Mouse (Mus musculus) hindbrain, embryonic 10.5 days (tissue): Measurements from ENCODE around the gene Klre1. TPM values are rescaled to one million over a fixed set of nuclear protein-coding genes. Genes with fewer than 3 reads are reported as not detected.
"Not testable (repeated sequence)": the region's sequence is repeated elsewhere in the genome, so short reads cannot be mapped to it uniquely, and the experiment has no call there.

ENCODE experiments used
- DNase-seq: peaks from one replicate; pipeline ENCODE4 v3.0.0-alpha.2; 2017; ENCODE audit warnings: low spot score
- H3K27ac ChIP-seq: fragments of 300-500 bp; sonication (generic); 2 replicates; pipeline ENCODE4 v1.5.1; 2016; ENCODE audit warnings: mild to moderate bottlenecking, moderate library complexity
- H3K27me3 ChIP-seq: fragments of 300-500 bp; sonication (generic); 2 replicates; pipeline ENCODE4 v1.6.1; 2016; ENCODE audit warnings: mild to moderate bottlenecking; ENCODE audit not compliant: poor library complexity, insufficient read depth, severe bottlenecking
- H3K36me3 ChIP-seq: fragments of 300-500 bp; sonication (generic); 2 replicates; pipeline ENCODE4 v1.6.1; 2016; ENCODE audit warnings: mild to moderate bottlenecking, moderate library complexity
- H3K4me1 ChIP-seq: fragments of 300-500 bp; sonication (generic); replicated peaks from 2 replicates; pipeline ENCODE4 v1.6.1; 2016; ENCODE audit warnings: mild to moderate bottlenecking
- H3K4me3 ChIP-seq: fragments of 300-500 bp; sonication (generic); 2 replicates; pipeline ENCODE4 v1.5.1; 2016; ENCODE audit warnings: mild to moderate bottlenecking, moderate library complexity
- H3K9me3 ChIP-seq: fragments of 300-500 bp; sonication (generic); 2 replicates; pipeline ENCODE4 v1.6.1; 2016; ENCODE audit warnings: mild to moderate bottlenecking, moderate library complexity
- WGBS: fragments of 180-500 bp; shearing (Covaris S2); methylation state at CpG from one replicate; pipeline ENCODE4 v1.1.7; 2016; 5-methylcytosine and 5-hydroxymethylcytosine counted together
- polyA plus RNA-seq: library from polyadenylated mRNA; unstranded; fragments of >200 nt; fragmentation: Nextera tagmentation; extraction: Ambion mirVana; gene quantifications from 2 replicates; pipeline ENCODE4 v1.2.1, GENCODE M21; 2016

Klre1 gene
- polyA plus RNA-seq, 1 experiment from 2014 or later = not detected

DNA sequence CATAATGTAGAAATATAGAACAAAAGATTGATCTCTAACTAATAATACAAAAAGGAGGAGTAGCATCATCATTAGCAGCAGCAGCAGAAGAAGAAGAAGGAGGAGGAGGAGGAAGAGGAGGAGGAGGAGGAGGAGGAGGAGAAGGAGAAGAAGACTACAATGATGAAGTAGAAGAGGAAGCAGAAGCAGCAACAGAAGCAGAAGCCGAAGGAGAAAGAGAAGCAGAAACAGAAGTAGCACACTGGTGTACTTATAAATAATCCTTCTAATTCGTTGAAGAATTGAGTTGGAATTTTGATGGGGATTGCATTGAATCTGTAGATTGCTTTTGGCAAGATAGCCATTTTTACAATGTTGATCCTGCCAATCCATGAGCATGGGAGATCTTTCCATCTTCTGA, 53.3 kb downstream of the Klre1 start:
- H3K4me3 ChIP-seq, DNase-seq, H3K4me1 ChIP-seq, H3K27ac ChIP-seq, H3K27me3 ChIP-seq, H3K36me3 ChIP-seq, H3K9me3 ChIP-seq: not testable (repeated sequence)
- WGBS = 81% methylated on average over 2 of the region's 2 CpGs

Other genes with a start within 250 kb of the Klre1 start
- gene 4922502D21Rik, start 246.1 kb upstream of the Klre1 start, polyA plus RNA-seq = not detected in 2 replicates
- 0.13 and 0.29 TPM in 2 replicates for gene Clec12a, start 235.2 kb upstream of the Klre1 start, polyA plus RNA-seq
- gene Clec12b, start 192.0 kb upstream of the Klre1 start, polyA plus RNA-seq = not detected in 2 replicates
- 13.3 and 18.0 TPM in 2 replicates for gene Clec1b, start 180.6 kb upstream of the Klre1 start, polyA plus RNA-seq
- 0.24 and 0.35 TPM in 2 replicates for gene Clec9a, start 169.0 kb upstream of the Klre1 start, polyA plus RNA-seq
- gene Clec1a, start 125.9 kb upstream of the Klre1 start, polyA plus RNA-seq = 0.46 and 1.2 TPM in 2 replicates
- 0.09 TPM in 1 of 2 replicates, not detected in the other for gene Olr1, start 70.7 kb upstream of the Klre1 start, polyA plus RNA-seq
- not detected in 2 replicates for gene Tmem52b, start 65.3 kb upstream of the Klre1 start, polyA plus RNA-seq
- 49.1 and 68.0 TPM in 2 replicates for gene Gabarapl1, start 44.7 kb upstream of the Klre1 start, polyA plus RNA-seq
- gene Klrd1, start 13.9 kb downstream of the Klre1 start, polyA plus RNA-seq = not detected in 2 replicates
- 0.34 and 0.38 TPM in 2 replicates for gene Klrk1, start 46.0 kb downstream of the Klre1 start, polyA plus RNA-seq
- gene Klrc3, start 65.4 kb downstream of the Klre1 start, polyA plus RNA-seq = not detected in 2 replicates
- gene Klrc2, start 82.8 kb downstream of the Klre1 start, polyA plus RNA-seq = not detected in 2 replicates
- gene Klrc1, start 101.1 kb downstream of the Klre1 start, polyA plus RNA-seq = not detected in 2 replicates
- gene Klri1, start 139.2 kb downstream of the Klre1 start, polyA plus RNA-seq = not detected in 2 replicates
- gene Klri2, start 162.6 kb downstream of the Klre1 start, polyA plus RNA-seq = not detected in 2 replicates
- not detected in 2 replicates for gene Gm156, start 206.4 kb downstream of the Klre1 start, polyA plus RNA-seq